Mouse (Mus musculus): ENCODE data around the gene Ap5m1.
"Not testable (repeated sequence)": the region's sequence is repeated elsewhere in the genome, so short reads cannot be mapped to it uniquely, and the experiment has no call there.

Ap5m1 gene

GRCm38 (mm10) chr14:49065529-49066273, at the start of gene Ap5m1:
Ap5m1 (plus strand) TSS chr14:49066097.
- DNase-seq (ENCODE audit: inconsistent age in 2 of 2, low spot score in 1 of 2): no peak

GRCm38 (mm10) chr14:49019765-49020164, 46.1 kb upstream of the Ap5m1 start:
- DNase-seq (ENCODE audit: inconsistent age in 2 of 2, low spot score in 1 of 2): no peak

- DNase-seq (ENCODE audit: inconsistent age in 2 of 2, low spot score in 1 of 2): no peak
These were observed 38.7 kb upstream of the Ap5m1 start for GRCm38 (mm10) chr14:49027040-49027778.

GRCm38 (mm10) chr14:49027779-49028368, 38.0 kb upstream of the Ap5m1 start:
- DNase-seq (ENCODE audit: inconsistent age in 2 of 2, low spot score in 1 of 2): no peak

GRCm38 (mm10) chr14:49028991-49029390, 36.9 kb upstream of the Ap5m1 start:
- DNase-seq (ENCODE audit: inconsistent age in 2 of 2, low spot score in 1 of 2): no peak

GRCm38 (mm10) chr14:49045610-49046009, 20.3 kb upstream of the Ap5m1 start:
- DNase-seq (ENCODE audit: inconsistent age in 2 of 2, low spot score in 1 of 2): no peak

- no peak for DNase-seq (ENCODE audit: inconsistent age in 2 of 2, low spot score in 1 of 2)
These were observed 16.4 kb upstream of the Ap5m1 start for GRCm38 (mm10) chr14:49049492-49049891.

GRCm38 (mm10) chr14:49063838-49064237, 2.1 kb upstream of the Ap5m1 start:
- DNase-seq (ENCODE audit: inconsistent age in 2 of 2, low spot score in 1 of 2): no peak

- DNase-seq (ENCODE audit: inconsistent age in 2 of 2, low spot score in 1 of 2): peak; percentile 97 to 99
These were observed 452 bp downstream of the Ap5m1 start, which contains the start of gene Exoc5 for GRCm38 (mm10) chr14:49066274-49066823. Exoc5 (minus strand) TSS chr14:49066653.

- DNase-seq (ENCODE audit: inconsistent age in 2 of 2, low spot score in 1 of 2): no peak
These were observed 6.9 kb downstream of the Ap5m1 start for GRCm38 (mm10) chr14:49072837-49073236.

GRCm38 (mm10) chr14:49073896-49074295, 8.0 kb downstream of the Ap5m1 start:
- no peak for DNase-seq (ENCODE audit: inconsistent age in 2 of 2, low spot score in 1 of 2)

- no peak for DNase-seq (ENCODE audit: inconsistent age in 2 of 2, low spot score in 1 of 2)
These were observed 8.5 kb downstream of the Ap5m1 start for GRCm38 (mm10) chr14:49074361-49074760.

GRCm38 (mm10) chr14:49078820-49079219, 12.9 kb downstream of the Ap5m1 start:
- no peak for DNase-seq (ENCODE audit: inconsistent age in 2 of 2, low spot score in 1 of 2)

GRCm38 (mm10) chr14:49086522-49086921, 20.6 kb downstream of the Ap5m1 start:
- DNase-seq (ENCODE audit: inconsistent age in 2 of 2, low spot score in 1 of 2): peak in 1 of 2 experiments; percentile 56

GRCm38 (mm10) chr14:49088155-49089048, 22.5 kb downstream of the Ap5m1 start:
- DNase-seq (ENCODE audit: inconsistent age in 2 of 2, low spot score in 1 of 2): peak in 1 of 2 experiments; percentile 38

- DNase-seq (ENCODE audit: inconsistent age in 2 of 2, low spot score in 1 of 2): no peak
These were observed 23.7 kb downstream of the Ap5m1 start for GRCm38 (mm10) chr14:49089461-49090058.

GRCm38 (mm10) chr14:49090102-49090501, 24.2 kb downstream of the Ap5m1 start:
- DNase-seq (ENCODE audit: inconsistent age in 2 of 2, low spot score in 1 of 2): no peak

GRCm38 (mm10) chr14:49091277-49091676, 25.4 kb downstream of the Ap5m1 start:
- DNase-seq (ENCODE audit: inconsistent age in 2 of 2, low spot score in 1 of 2): no peak

GRCm38 (mm10) chr14:49091755-49092154, 25.9 kb downstream of the Ap5m1 start:
- DNase-seq (ENCODE audit: inconsistent age in 2 of 2, low spot score in 1 of 2): not testable (repeated sequence)

- DNase-seq (ENCODE audit: inconsistent age in 2 of 2, low spot score in 1 of 2): peak; percentile 44 to 86
These were observed 52.5 kb downstream of the Ap5m1 start for GRCm38 (mm10) chr14:49118381-49118780.

All from adrenal gland, adult (tissue).